Mouse (Mus musculus) T-helper 17 cell (primary cell): ENCODE results near the gene Gm27021.

ENCODE experiments used
- in situ Hi-C, 2 experiments: fragments of 300-600 bp; cut with MboI, MseI; formaldehyde crosslinking; loops; 1 replicate in 1 of 2; 2 replicates in 1 of 2; pipeline ENCODE4 v1.15.1; 2025; ENCODE audit warnings: high pct_unique_total_duplicates in 2 of 2

The Gm27021 gene

DNA sequence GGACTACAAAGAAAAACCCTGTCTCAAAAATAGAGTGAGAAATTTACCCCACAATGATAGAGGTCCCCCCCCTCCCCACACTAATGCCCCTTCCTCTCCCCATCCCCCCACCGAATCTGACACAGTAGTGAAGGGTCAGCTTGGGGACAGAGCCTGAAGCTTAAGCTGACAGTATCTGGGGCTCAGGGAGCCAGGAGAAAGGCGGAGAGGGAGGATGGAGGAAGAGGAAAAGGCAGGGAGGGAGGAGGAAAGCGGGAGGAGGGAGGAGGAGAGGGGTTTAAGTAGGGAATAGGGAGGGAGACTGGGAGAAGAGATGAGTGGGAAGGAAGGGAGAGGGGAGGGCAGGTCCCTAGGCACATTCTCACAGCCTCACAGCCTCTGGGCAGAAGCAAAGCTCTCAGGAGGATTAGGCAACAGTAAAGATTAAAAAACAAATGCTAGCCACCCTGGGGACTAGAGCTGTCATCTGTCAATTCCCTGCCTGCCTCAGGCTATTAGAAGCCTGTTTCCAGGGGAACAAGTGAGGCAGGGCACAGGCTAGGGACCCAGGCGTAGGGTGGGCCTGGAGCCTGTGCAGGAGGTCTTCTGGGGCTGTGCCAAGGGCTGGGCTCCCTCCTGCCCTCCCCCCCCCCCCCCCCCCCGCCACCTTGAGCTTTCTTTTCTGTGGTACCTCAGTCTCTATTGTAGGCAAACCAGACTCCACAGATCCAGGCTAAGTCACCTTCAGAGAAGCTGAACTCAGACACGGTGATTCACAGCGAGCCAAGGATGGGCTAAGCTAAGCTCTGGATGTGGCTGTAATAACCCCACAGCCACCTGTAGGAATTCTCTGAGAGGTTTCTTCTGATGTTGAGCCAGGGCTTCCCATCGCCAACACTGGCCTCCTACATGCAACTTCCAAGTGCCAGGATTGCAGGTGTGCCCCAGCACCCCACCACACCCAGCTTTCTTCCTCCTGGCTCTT is 50.9 kb downstream of the Gm27021 start:
- in situ Hi-C loops, result no loop called here

DNA sequence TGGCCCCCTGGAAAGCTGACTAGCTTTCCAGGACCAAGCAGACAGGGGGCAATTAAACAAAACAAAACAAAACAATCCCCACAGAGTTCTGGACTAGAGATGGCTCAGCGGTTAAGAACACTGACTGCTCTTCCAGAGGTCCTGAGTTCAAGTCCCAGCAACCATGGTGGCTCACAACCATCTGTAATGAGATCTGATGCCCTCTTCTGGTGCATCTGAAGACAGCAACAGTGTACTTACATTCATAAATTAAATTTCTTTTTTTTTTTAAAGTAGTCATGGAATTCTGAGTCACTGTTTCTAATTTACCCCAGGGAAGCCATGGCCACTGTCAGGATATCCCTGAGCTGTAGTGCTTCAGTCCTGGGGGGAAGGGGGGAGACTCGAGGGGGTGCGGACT is 53.4 kb downstream of the Gm27021 start:
- in situ Hi-C loops, result no loop called here

DNA sequence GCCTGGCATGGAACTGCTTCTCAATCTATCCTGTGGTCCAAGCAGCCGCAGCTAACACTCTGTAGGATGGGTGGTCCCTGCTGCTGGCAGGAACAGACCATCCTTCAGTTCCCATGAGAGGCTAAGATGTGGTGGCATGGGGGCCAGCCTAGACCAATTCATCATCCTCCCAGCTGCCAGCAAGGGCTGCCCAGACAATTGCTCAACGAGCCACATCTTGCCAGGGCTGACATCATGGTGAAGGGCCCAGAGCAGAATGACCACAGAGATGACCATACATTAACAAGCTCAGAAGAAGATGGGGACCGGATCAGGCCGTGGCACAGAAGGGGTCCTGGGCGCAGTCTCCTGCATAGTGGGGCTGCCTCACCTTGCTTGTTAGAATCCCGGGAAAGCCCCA is 57.1 kb downstream of the Gm27021 start:
- in situ Hi-C loops, result no loop called here

DNA sequence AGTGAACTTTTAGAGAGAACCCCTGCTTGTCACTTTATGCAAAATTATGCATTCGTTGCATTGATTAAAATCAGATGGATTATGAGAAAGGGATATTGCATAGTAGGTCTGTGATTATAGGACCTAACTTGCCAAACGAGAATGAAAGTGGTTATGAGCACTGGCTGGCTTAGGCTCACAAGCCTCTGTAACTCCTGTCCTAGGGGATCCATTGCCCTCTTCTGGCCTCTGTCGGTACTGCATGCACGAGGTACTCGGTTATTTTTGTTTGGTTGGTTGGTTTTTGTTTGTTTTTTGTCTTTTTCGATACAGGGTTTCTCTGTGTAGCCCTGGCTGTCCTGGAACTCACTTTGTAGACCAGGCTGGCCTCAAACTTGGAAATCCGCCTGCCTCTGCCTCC is 60.0 kb downstream of the Gm27021 start:
- in situ Hi-C loops, result no loop called here

DNA sequence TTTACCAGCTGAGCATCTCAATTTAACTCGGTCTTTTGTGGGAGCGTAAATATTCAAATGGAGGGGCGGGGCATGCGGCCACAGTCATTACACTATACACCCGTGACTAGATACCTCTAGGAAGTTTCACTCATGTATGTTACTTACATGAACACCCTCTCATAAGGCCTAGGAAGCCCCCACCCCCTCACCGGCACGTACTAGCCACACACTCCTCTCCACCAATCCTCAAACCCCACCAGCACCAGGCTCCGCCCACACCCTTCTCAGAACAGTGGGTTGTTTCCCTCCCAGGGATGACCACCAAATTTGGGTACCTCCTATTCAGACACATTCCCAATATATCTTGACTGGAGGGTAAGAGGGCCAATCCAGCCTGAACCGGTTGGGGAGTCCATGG is 60.4 kb downstream of the Gm27021 start:
- in situ Hi-C loops, result no loop called here

DNA sequence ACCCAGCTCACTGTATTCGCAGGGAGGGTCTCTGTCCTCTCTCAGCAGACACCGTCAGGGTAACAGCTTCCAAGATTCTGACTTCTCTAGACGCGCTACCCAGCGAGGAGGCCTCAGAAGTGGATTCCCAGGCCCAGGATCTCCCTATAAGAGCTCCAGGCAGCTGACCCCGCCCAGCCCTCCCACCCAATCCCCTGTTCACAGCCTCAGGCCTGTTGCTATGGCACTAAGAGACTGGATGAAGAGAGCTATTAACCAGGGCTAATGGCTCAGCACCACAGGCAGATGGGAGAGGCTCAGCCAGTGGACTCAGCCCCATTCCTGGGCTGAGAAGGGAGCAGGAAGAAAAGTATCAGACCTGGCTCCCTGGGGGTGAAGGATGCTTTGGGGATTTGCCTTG is 65.2 kb downstream of the Gm27021 start:
- in situ Hi-C loops, result no loop called here

DNA sequence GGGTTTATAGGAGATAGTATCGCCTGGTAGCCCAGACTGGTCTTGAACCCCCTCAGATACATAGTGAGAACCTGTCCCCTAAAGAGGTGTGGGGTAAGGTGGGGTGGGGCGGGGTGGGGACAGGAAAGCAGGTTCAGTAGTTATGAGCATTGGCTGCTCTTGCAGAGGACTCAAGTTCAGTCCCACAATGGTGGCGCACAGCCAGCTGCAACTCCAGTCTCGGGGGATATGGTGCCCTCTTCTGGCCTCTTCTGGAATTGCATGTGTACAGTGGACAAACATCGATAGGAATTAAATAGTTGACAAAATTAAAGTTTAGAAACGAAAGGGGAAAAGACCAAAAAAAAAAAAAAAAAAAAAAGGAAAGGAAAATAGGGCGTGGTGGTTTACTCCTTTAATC is 68.4 kb downstream of the Gm27021 start:
- in situ Hi-C loops, result loop anchor here in 1 of 2 experiments (25.0 kb wide), 1 partner anchor 1963 kb away; the partner anchor contains the start of genes Cdt1 and Piezo1

DNA sequence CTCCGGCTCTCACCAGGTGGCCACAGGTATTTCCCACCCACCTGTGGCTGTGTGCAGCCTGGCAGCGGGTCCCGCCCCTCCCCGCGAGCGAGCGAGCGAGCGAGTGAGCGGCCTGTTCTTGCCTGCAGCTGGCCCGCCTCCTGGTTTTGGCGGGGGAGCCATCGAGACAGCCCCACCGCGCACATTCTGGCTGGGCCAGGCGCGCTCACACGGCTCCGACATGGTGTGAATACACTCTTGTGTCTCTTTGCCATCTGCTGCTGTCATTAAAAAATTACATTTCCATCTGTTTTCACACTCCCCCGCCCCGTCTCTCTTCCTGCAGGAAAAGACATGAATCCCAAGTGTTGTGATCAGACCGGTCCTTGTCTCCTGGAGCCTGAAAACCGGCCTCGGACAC is 69.3 kb downstream of the Gm27021 start:
- in situ Hi-C loops, result loop anchor here in 1 of 2 experiments (25.0 kb wide), 1 partner anchor 1964 kb away; the partner anchor contains the start of genes Cdt1 and Piezo1

DNA sequence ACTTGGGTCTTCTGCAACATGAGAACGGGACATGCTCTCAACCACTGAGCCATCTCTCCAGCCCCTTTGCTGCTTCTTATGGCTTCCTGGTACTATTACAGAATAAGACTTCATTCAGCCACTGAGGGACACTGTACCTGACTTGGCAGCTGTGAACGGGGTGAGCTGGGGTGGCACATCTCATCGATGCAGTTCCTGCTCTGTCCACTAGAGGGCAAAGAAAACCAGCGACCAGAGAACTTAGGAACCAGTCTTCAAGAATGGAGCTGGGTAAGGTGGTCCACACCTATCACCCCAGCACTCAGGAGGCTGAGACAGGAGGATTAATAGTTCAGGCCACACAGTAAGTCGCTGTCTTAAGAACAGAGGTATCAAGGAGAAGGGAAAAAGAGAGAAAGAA is 71.9 kb downstream of the Gm27021 start:
- in situ Hi-C loops, result loop anchor here in 1 of 2 experiments (25.0 kb wide), 1 partner anchor 1966 kb away; the partner anchor contains the start of genes Cdt1 and Piezo1

DNA sequence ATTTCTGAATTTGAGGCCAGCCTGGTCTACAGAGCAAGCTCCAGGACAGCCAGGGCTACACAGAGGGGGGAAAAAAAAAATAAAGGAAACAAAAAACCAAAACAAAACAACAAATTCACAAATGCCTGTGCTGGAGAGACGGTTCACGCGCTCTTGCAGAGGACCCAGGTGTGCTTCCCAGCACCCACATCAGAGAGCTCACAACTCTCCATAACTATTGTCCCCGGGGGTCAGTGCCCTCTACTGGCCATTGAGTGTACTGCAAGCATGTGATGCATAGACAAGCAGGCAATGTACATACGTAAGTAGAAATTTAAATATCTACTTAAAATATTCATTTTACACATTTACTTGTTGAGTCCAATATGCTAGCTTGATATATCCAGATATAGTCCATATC is 73.3 kb downstream of the Gm27021 start:
- in situ Hi-C loops, result loop anchor here in 1 of 2 experiments (25.0 kb wide), 1 partner anchor 1968 kb away; the partner anchor contains the start of genes Cdt1 and Piezo1

DNA sequence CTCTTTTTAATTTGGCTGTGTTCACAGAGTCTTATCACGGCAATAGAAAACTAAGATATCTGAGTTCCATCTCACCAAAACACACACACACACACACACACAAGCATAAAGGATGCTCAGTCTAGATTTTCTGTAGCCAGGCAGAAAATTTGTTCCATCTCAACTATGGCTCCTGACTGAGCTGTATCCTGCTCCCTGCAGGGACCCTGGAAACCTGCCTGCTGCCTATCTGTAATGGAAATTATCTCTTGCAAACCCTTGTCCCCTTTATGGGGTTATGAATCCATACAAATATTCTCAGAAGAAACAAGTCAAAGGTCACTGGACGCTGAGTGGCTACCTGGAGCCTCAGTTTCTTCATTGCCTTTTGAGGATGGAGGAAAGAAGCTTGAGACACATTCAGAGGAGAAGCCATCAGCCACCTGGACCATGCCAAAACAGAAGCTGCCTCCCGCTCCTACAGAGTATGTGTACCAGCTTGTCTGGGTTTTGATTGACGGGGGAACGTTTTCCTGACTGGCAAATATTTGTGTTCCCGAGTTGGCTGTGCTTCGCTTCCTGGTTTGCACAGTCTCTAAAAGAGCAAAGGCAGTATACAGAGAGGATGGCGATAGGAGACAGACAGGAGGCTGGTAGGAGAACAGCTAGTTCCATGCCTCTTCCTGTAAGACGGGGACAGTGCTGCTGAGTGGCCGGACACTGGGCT is 76.1 kb downstream of the Gm27021 start:
- in situ Hi-C loops, result loop anchor here in 1 of 2 experiments (25.0 kb wide), 1 partner anchor 1971 kb away; the partner anchor contains the start of genes Cdt1 and Piezo1

DNA sequence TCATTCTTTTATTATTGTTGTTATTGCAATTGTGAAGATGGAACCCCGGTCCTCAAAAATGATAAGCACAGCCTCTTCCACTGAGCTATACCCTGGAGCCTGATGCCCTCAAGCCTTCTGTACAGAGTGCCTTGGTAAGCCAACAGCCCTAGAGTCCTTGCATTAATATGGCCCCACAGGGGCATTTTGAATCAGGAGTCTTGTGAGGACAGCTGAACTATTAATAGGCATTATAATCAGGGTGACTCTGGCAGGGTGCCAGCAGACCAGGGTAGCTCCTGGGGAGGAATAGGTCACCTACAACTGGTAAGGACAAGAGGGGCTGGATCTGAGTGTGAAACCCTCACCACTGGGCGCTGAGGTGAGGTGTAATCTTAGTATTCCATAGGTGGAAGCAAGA is 78.0 kb downstream of the Gm27021 start:
- in situ Hi-C loops, result loop anchor here in 1 of 2 experiments (25.0 kb wide), 1 partner anchor 1972 kb away; the partner anchor contains the start of genes Cdt1 and Piezo1

DNA sequence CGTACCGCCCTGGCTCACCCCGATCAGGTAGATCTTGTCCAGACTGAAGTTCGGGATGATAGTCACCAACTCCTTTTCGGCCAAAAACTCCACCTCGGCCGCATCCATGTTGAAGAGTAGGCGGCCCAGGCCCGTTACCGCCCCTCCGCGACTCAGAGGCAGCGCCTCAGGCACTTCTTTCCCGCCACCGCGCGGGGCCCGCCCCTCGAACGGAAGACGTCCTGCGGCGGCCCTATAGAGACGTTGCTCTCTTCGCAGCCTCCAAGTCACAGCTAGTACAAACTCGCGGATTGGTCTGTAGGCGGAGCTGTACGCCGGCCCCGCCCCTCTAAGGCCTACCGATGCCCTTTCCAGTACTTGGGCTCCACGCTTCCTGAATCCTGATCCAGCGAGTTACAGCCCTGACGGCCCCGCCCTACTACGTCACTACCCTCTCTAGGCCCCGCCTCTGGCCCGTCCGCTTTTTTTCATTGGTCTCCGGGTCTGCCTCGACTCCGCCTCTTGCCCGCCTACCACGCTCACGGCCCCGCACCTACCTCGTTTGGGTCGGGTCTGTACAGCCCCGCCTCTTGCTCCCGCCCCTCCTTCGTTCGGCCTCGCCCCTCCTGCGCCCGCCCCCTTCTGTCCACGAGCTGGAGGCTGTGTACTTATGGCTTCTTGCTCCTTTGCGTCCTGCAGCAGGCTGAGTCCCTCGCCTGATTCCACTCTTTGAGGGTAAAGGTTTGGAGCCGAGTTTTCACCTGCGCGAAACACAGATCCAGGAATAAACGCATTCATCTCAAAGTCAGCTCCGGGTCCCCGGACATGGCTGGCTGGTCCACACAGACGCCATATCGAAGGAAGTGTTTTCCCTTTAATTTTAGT is 78.7 kb downstream of the Gm27021 start, which contains the start of gene Gins2:
TSS of gene Gins2 (minus strand) at position 397 of the 864 bp plus-strand sequence.
- in situ Hi-C loops, result loop anchor here in 1 of 2 experiments (25.0 kb wide), 1 partner anchor 1973 kb away; the partner anchor contains the start of genes Cdt1 and Piezo1

DNA sequence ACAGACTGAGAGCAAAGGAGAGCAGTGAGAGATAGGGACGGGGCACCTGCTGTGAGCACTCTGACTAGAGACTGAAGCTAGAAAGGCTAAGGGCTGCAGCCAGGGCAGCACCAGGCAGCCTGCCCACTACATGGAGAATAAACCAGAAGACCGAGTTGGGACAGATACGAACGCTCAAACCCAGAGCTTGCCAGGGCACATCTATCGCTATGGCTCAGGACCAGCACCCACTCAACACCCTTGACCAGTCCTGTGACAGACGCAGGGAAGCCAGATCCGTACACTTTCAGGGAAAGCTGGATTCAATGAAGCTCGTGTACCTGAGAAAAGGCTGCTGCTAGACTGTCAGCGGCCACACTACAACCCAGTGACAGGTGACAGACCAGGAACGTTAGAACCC is 82.4 kb downstream of the Gm27021 start:
- in situ Hi-C loops, result loop anchor here in 1 of 2 experiments (25.0 kb wide), 1 partner anchor 1977 kb away; the partner anchor contains the start of genes Cdt1 and Piezo1

DNA sequence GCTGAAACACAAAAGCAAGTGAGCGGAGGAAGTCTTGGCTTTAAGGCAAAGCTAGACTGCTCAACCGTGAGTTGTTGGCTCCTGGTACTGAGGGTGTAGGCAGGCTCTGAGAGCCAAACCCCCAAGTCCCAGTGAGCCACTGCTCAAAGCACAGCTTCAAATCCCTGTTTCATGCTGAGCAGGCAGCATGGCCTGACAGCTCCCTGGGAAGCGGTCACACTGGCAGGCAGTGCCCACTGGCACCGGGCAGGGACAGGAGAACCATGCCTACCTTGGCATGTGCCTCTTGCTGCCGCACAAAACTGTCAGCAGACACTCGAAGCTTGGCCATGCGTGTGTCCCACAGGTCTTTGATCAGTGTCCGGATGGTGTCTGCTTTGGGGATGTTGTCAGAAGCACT is 86.1 kb downstream of the Gm27021 start:
- in situ Hi-C loops, result loop anchor here in 1 of 2 experiments (25.0 kb wide), 1 partner anchor 1980 kb away; the partner anchor contains the start of genes Cdt1 and Piezo1

DNA sequence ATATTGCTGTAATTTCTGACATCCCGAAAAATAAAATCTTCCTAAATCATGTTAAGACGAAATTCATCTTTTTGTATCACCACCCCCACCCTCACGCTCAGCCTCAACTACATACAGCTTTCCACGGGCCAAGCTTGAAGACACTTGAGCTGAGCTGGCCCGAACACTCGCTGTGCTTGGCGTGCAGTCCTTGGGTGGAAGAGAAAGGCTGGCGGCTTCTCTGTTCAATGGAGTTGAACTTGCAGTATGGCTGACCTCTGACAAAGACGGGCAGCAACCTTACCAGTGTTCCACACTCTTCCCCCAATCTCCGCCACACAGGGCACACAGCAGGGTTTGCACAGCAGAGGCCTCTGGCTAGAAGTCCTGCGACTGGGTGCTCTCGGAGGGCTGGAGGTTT is 86.5 kb downstream of the Gm27021 start:
- in situ Hi-C loops, result loop anchor here in 1 of 2 experiments (25.0 kb wide), 1 partner anchor 1981 kb away; the partner anchor contains the start of genes Cdt1 and Piezo1

DNA sequence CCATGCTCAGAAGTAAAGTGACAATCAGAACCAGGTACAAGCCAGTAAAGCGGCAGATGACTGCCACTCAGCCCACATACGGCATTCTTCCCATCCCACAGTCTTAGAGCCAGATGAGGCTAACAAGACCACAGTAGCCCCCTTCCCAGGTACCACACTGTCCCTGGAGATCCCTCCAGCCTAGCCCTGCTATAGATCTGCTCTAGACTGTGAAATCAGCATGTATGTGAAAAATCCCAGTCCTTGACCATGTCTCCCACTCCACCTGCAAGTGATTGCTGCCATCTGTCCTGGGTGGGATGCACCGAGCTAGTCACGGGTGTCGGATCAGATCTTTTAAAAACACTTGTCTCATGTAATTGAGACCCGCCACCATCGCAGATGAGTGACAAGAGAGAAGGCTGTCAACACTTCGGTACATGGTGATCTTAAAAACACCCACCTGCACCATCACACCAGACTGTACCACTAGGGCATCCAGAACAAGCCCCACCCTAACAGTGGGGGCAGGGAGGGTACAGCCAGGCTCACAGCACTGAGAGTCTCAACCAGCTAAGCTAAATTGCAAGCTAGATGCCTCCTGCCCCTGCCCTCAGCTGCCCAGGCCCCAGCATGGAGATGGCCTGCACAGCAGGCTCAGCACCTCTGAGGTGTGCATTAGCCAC is 87.4 kb downstream of the Gm27021 start:
- in situ Hi-C loops, result loop anchor here in 1 of 2 experiments (25.0 kb wide), 1 partner anchor 1982 kb away; the partner anchor contains the start of genes Cdt1 and Piezo1

DNA sequence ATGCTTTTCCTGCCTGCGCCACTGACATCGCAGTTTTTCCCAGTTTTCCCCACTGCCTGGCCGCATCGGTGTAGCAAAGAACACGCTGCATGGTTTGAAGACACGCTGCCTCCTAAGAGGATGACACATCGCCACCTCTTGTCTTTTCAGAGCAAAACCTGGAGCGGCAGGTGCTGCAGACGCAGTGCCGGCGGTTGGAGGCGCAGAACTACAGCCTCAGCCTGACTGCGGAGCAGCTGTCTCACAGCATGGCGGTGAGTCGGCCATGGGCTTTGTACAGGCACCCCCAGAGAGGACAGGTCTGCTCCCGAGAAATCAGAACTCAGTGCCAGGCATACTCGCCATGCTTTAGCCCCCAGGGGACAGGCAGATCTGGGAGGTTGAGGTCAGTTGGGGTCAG is 90.1 kb downstream of the Gm27021 start:
- in situ Hi-C loops, result loop anchor here in 1 of 2 experiments (25.0 kb wide), 1 partner anchor 1984 kb away; the partner anchor contains the start of genes Cdt1 and Piezo1

DNA sequence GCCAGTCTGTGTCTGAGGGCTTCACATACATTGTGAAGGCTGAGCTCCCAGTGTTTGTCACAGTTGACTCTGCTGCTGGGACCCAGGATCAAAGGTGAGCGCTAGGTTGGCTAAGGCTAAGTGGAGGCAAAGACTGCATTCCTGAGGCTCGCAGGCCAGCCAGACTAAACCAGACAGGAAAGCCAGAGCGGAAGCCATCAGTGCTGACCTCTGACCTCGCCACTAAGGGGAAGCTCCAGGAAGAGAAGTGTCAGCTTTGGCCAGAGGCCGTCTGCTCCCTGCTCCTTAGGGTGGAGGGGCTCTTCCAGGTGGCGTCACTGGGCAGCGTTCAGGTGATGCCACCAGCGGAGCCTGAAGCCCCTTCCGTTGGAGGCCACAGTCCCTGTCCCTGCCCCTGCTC is 92.1 kb downstream of the Gm27021 start:
- in situ Hi-C loops, result loop anchor here in 1 of 2 experiments (25.0 kb wide), 1 partner anchor 1986 kb away; the partner anchor contains the start of genes Cdt1 and Piezo1
